Mouse (Mus musculus): ENCODE results near the gene Slc39a3. TPM values are rescaled to one million over a fixed set of nuclear protein-coding genes. Genes with fewer than 3 reads are reported as not detected.
"Not testable (repeated sequence)": the region's sequence is repeated elsewhere in the genome, so short reads cannot be mapped to it uniquely, and the experiment has no call there.

The Slc39a3 gene
- polyA plus RNA-seq, 1 experiment from 2014 or later, result 15.4 TPM

DNA sequence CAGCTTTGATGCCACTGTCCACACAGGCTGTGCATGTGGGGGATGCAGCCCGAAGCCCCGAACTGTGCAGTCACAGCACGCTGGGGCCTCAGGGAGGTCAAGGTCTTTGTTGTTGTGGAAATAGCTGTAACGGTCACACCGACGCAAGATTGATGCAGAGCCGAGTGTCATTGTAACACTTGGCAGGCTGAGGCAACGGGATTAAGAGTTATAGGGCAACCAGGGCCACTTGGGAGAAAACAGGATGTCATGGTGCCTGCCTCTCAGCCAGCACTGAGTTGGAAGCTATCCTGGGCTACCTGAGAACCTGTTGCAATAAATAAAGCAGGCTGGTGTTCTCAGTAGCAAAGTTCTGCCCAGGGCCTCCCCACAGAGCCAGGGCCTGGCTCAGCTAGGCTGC is 38.5 kb upstream of the Slc39a3 start:
- no peak overlapping the region for H3K4me2 ChIP-seq (replicated peaks; ENCODE audit: low read depth, low read length)
- H3K9me3 ChIP-seq (ENCODE audit: low read length), result no peaks in the 10 kb centered on the region
- WGBS, result 68% methylated on average over 8 of the region's 8 CpGs
- ATAC-seq (no peak), DNase-seq (ENCODE audit: low spot score) (no peak)
- H3K4me3 ChIP-seq (ENCODE audit: low read depth, low read length), result no peak overlapping the region
- no peak overlapping the region for H3K9ac ChIP-seq (replicated peaks; ENCODE audit: low read depth)
- H3K36me3 ChIP-seq (ENCODE audit: insufficient read depth, low read length), result 0 out of 2 replicates have a peak, but pooled peaks cover 8% of the 10 kb centered on the region
- no peak overlapping the region for H3K27ac ChIP-seq (ENCODE audit: low read length)
- no peaks in the 10 kb centered on the region for H3K27me3 ChIP-seq (replicated peaks; ENCODE audit: insufficient read depth, low read length)
- no peaks in the 10 kb centered on the region for H3K4me1 ChIP-seq (ENCODE audit: insufficient read depth, low read depth, low read length)
- TF ChIP-seq CTCF (IDR thresholded peaks at IDR 0.05) (no peak), EP300 (IDR thresholded peaks at IDR 0.05) (no peak)

DNA sequence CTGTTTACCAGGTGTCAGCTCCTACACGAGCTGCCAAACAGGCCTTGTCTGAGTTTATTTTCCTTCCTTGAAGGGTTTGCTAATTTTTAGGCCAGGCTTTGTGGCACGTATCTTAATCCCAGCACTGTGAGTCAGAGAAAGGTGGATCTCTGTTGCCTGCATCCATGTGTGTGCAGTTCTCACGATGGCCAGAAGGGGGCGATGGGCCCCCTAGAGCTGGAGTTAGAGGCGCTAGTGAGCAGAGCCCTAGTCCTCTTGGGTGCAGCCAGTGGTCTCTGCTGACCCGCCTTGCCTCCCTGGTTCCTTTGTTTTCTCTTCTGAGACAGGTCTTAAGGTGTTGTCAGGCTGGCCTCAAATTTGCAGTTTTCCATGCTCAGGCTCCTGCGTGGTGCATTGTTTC is 36.2 kb upstream of the Slc39a3 start:
- 63% methylated on average over 7 of the region's 7 CpGs for WGBS
- ATAC-seq (no peak), DNase-seq (ENCODE audit: low spot score) (no peak)
- peaks cover 6% of the 10 kb centered on the region; the same call in 1 of the 2 replicates for H3K4me1 ChIP-seq (ENCODE audit: insufficient read depth, low read depth, low read length)
- 0 out of 2 replicates have a peak, but pooled peaks cover 8% of the 10 kb centered on the region for H3K36me3 ChIP-seq (ENCODE audit: insufficient read depth, low read length)
- no peak overlapping the region for H3K9ac ChIP-seq (replicated peaks; ENCODE audit: low read depth)
- no peak overlapping the region for H3K4me3 ChIP-seq (ENCODE audit: low read depth, low read length)
- no peak overlapping the region for H3K27ac ChIP-seq (ENCODE audit: low read length)
- H3K27me3 ChIP-seq (replicated peaks; ENCODE audit: insufficient read depth, low read length), result no peaks in the 10 kb centered on the region
- TF ChIP-seq EP300 (IDR thresholded peaks at IDR 0.05) (no peak), CTCF (IDR thresholded peaks at IDR 0.05) (peak; percentile 72)
- no peaks in the 10 kb centered on the region for H3K9me3 ChIP-seq (ENCODE audit: low read length)
- no peak overlapping the region for H3K4me2 ChIP-seq (replicated peaks; ENCODE audit: low read depth, low read length)

DNA sequence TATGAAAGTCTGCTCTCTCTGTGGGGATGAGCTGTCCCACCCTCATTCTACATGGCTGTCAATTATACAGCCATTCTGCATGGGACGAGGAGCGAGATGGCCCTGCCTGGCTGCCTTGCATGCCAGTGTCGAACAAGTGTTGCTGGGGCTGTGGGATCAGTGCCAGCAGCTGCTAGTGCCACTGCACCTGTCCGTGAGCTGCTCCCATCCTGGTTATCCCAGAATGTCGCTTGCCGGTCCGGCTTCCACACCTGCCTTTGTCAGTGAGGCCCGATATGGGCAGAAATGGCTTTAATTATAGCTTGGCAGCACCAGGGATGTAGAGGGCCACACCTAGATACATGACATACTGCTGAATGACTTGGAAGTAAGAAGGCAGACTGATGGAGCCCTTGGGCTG is 35.1 kb upstream of the Slc39a3 start:
- H3K4me3 ChIP-seq (ENCODE audit: low read depth, low read length), result no peak overlapping the region
- H3K9me3 ChIP-seq (ENCODE audit: low read length), result no peaks in the 10 kb centered on the region
- H3K27me3 ChIP-seq (replicated peaks; ENCODE audit: insufficient read depth, low read length), result no peaks in the 10 kb centered on the region
- TF ChIP-seq CTCF (IDR thresholded peaks at IDR 0.05), result no peak
- no peak for TF ChIP-seq EP300 (IDR thresholded peaks at IDR 0.05)
- 0 out of 2 replicates have a peak, but pooled peaks cover 4% of the 10 kb centered on the region for H3K36me3 ChIP-seq (ENCODE audit: insufficient read depth, low read length)
- H3K4me2 ChIP-seq (replicated peaks; ENCODE audit: low read depth, low read length), result no peak overlapping the region
- ATAC-seq (no peak), DNase-seq (ENCODE audit: low spot score) (no peak)
- H3K9ac ChIP-seq (replicated peaks; ENCODE audit: low read depth), result no peak overlapping the region
- no peak overlapping the region for H3K27ac ChIP-seq (ENCODE audit: low read length)
- peaks cover 6% of the 10 kb centered on the region; the same call in 1 of the 2 replicates for H3K4me1 ChIP-seq (ENCODE audit: insufficient read depth, low read depth, low read length)
- WGBS, result 91% methylated on average over 8 of the region's 8 CpGs

- Histone ChIP-seq H3K9me3 (ENCODE audit: low read length) (no peaks in the 10 kb centered on the region), H3K9ac (replicated peaks; ENCODE audit: low read depth) (peak within 1 kb of the TSS; percentile 63), H3K4me1 (ENCODE audit: insufficient read depth, low read depth, low read length) (peaks cover 6% of the 10 kb centered on the region; the same call in 1 of the 2 replicates), H3K4me2 (replicated peaks; ENCODE audit: low read depth, low read length) (peak within 1 kb of the TSS; percentile 87), H3K4me3 (ENCODE audit: low read depth, low read length) (peak within 1 kb of the TSS; percentile 48), H3K36me3 (ENCODE audit: insufficient read depth, low read length) (no peaks in the 10 kb centered on the region), H3K27me3 (replicated peaks; ENCODE audit: insufficient read depth, low read length) (no peaks in the 10 kb centered on the region), H3K27ac (ENCODE audit: low read length) (no peak within 1 kb of the TSS)
- WGBS, result under 1% methylated on average over 35 of the region's 35 CpGs
- peak; percentile 100 for DNase-seq (ENCODE audit: low spot score)
- ATAC-seq, result peak; percentile 98
- TF ChIP-seq CTCF (IDR thresholded peaks at IDR 0.05) (no peak), EP300 (IDR thresholded peaks at IDR 0.05) (no peak)
Observed at GRCm38 (mm10) chr10:81069836-81070235, 32.6 kb upstream of the Slc39a3 start, which contains the start of gene Thop1. TSS of gene Thop1 (plus strand) at chr10:81070035.

DNA sequence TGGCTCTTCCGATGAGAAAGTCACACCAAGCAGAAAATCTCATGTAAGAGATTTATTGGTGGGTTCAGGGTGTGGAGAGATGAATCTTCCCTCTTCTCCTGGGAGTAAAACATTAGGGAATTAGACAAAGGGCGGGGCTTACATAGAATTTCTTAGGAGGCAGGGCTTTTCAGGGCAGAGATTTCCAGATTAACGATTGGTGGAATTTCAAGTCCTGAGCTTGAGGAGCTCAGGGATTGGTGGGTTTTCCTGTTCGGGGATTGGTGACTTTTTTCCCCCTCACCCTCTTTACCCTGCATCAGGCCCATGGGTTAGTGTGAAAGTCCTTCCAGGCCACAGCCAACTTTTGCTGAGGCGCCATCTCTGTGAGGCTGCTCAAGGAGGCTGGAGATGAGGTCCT is 31.5 kb upstream of the Slc39a3 start:
- 65% methylated on average over 5 of the region's 5 CpGs for WGBS
- no peaks in the 10 kb centered on the region for H3K27me3 ChIP-seq (replicated peaks; ENCODE audit: insufficient read depth, low read length)
- H3K9me3 ChIP-seq (ENCODE audit: low read length), result no peaks in the 10 kb centered on the region

DNA sequence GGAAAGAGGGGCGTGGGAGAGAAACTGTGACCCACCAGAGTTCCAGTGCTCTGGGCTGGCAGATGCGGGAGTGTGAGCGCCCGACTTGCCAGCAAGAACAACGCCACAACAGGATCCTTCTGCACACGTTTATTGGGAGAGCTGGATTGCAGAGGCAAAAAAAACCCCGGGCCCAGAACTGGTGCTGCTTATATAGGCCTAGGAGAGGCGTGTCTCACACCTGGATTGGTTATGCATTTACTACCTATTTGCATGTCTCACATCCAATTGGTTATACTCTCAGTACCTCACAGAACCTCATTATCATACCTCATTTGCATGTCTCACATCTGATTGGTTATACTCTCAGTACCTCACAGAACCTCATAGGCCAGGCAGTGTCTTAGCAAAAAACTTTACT is 27.3 kb upstream of the Slc39a3 start:
- H3K9me3 ChIP-seq (ENCODE audit: low read length); ATAC-seq; H3K27ac ChIP-seq (ENCODE audit: low read length); DNase-seq (ENCODE audit: low spot score); H3K4me2 ChIP-seq (replicated peaks; ENCODE audit: low read depth, low read length); H3K4me1 ChIP-seq (ENCODE audit: insufficient read depth, low read depth, low read length); H3K36me3 ChIP-seq (ENCODE audit: insufficient read depth, low read length); H3K9ac ChIP-seq (replicated peaks; ENCODE audit: low read depth); H3K27me3 ChIP-seq (replicated peaks; ENCODE audit: insufficient read depth, low read length); H3K4me3 ChIP-seq (ENCODE audit: low read depth, low read length): not testable (repeated sequence)
- WGBS, result 81% methylated on average over 8 of the region's 8 CpGs

More for the DNA sequence above, 31.5 kb upstream of the Slc39a3 start:
- Histone ChIP-seq H3K9ac (replicated peaks; ENCODE audit: low read depth) (no peak overlapping the region), H3K4me1 (ENCODE audit: insufficient read depth, low read depth, low read length) (peaks cover 6% of the 10 kb centered on the region; the same call in 1 of the 2 replicates), H3K36me3 (ENCODE audit: insufficient read depth, low read length) (no peaks in the 10 kb centered on the region), H3K4me3 (ENCODE audit: low read depth, low read length) (no peak overlapping the region), H3K27ac (ENCODE audit: low read length) (no peak overlapping the region), H3K4me2 (replicated peaks; ENCODE audit: low read depth, low read length) (no peak overlapping the region)
- no peak for ATAC-seq
- TF ChIP-seq EP300 (IDR thresholded peaks at IDR 0.05) (no peak), CTCF (IDR thresholded peaks at IDR 0.05) (no peak)
- no peak for DNase-seq (ENCODE audit: low spot score)

DNA sequence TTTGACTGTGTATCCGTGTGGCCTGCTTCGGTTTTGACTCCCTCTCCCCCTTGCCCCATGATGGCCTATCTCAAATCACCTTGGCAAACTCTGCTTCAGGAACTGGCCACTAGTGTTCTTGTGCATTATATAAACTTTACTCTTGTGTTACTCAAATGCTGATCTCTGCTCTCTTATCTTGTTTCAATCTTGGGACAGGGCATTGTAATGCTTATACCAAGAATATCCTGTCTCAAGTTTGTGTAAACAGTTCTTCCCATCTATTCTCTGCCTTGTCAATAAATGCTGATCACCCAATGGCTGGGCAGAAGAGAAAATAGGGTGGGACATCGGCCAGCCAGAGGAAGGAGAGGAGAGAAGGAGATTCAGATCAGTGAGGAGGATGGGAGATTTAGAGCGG is 25.5 kb upstream of the Slc39a3 start:
- H3K4me1 ChIP-seq (ENCODE audit: insufficient read depth, low read depth, low read length), result peaks cover 7% of the 10 kb centered on the region; the same call in 1 of the 2 replicates
- TF ChIP-seq EP300 (IDR thresholded peaks at IDR 0.05), result peak; percentile 90
- TF ChIP-seq CTCF (IDR thresholded peaks at IDR 0.05), result no peak
- H3K9ac ChIP-seq (replicated peaks; ENCODE audit: low read depth), result no peak overlapping the region
- 50% methylated on average over 4 of the region's 4 CpGs for WGBS
- H3K4me3 ChIP-seq (ENCODE audit: low read depth, low read length), result no peak overlapping the region
- no peaks in the 10 kb centered on the region for H3K36me3 ChIP-seq (ENCODE audit: insufficient read depth, low read length)
- no peaks in the 10 kb centered on the region for H3K27me3 ChIP-seq (replicated peaks; ENCODE audit: insufficient read depth, low read length)
- DNase-seq (ENCODE audit: low spot score), result peak; percentile 40
- ATAC-seq, result peak; percentile 13
- H3K4me2 ChIP-seq (replicated peaks; ENCODE audit: low read depth, low read length), result no peak overlapping the region
- H3K27ac ChIP-seq (ENCODE audit: low read length), result no peak overlapping the region
- no peaks in the 10 kb centered on the region for H3K9me3 ChIP-seq (ENCODE audit: low read length)
